Mouse (Mus musculus) adrenal gland, postnatal 4 days (tissue): ENCODE results near the gene Col6a3. TPM values are rescaled to one million over a fixed set of nuclear protein-coding genes. Genes with fewer than 3 reads are reported as not detected.

Source experiments
- DNase-seq, 2 experiments: peaks; one replicate each; pipeline ENCODE4 v3.0.0; 2021 to 2022; ENCODE audit warnings: low spot score in 2 of 2, mixed read lengths in 2 of 2
- total RNA-seq, 2 experiments: library from RNA; stranded (reverse); gene quantifications; 2 replicates each; pipeline ENCODE4 v1.2.3; 2021

Gene Col6a3
- total RNA-seq, 2 experiments from 2014 or later: 124 to 131 TPM

GRCm38 (mm10) chr1:90800466-90800865, 43.3 kb downstream of the Col6a3 start:
- no peak for DNase-seq

GRCm38 (mm10) chr1:90797276-90797891, 46.4 kb downstream of the Col6a3 start:
- no peak for DNase-seq

GRCm38 (mm10) chr1:90793368-90793767, 50.4 kb downstream of the Col6a3 start:
- DNase-seq: no peak

- no peak for DNase-seq
Observed at GRCm38 (mm10) chr1:90790925-90791324, 52.8 kb downstream of the Col6a3 start.

GRCm38 (mm10) chr1:90789506-90789905, 54.3 kb downstream of the Col6a3 start:
- DNase-seq: no peak

GRCm38 (mm10) chr1:90780446-90780845, 63.3 kb downstream of the Col6a3 start:
- no peak for DNase-seq

- no peak for DNase-seq
Observed at GRCm38 (mm10) chr1:90779072-90779471, 64.7 kb downstream of the Col6a3 start.

GRCm38 (mm10) chr1:90775477-90776241, 68.1 kb downstream of the Col6a3 start:
- no peak for DNase-seq

GRCm38 (mm10) chr1:90771172-90771571, 72.6 kb downstream of the Col6a3 start:
- no peak for DNase-seq

- no peak for DNase-seq
Observed at GRCm38 (mm10) chr1:90770027-90770426, 73.7 kb downstream of the Col6a3 start.

GRCm38 (mm10) chr1:90769301-90769700, 74.5 kb downstream of the Col6a3 start:
- DNase-seq: no peak

GRCm38 (mm10) chr1:90758091-90758673, 85.6 kb downstream of the Col6a3 start:
- DNase-seq: no peak

- no peak for DNase-seq
Observed at GRCm38 (mm10) chr1:90753869-90754563, 89.8 kb downstream of the Col6a3 start.

- no peak for DNase-seq
Observed at GRCm38 (mm10) chr1:90751221-90751620, 92.5 kb downstream of the Col6a3 start.

GRCm38 (mm10) chr1:90750169-90750568, 93.6 kb downstream of the Col6a3 start:
- DNase-seq: no peak

GRCm38 (mm10) chr1:90748544-90748943, 95.2 kb downstream of the Col6a3 start:
- DNase-seq: no peak

GRCm38 (mm10) chr1:90743941-90744386, 99.8 kb downstream of the Col6a3 start:
- peak; percentile 9 to 10 for DNase-seq

- no peak for DNase-seq
Observed at GRCm38 (mm10) chr1:90743445-90743844, 100.3 kb downstream of the Col6a3 start.

- DNase-seq: no peak
Observed at GRCm38 (mm10) chr1:90742641-90743040, 101.1 kb downstream of the Col6a3 start.

- DNase-seq: no peak
Observed at GRCm38 (mm10) chr1:90740216-90741170, 103.3 kb downstream of the Col6a3 start.
